Mouse (Mus musculus) spleen, postnatal 10 days (tissue): ENCODE data around the gene Ankrd36.

Experiments used
- DNase-seq, 2 experiments: peaks; one replicate each; pipeline ENCODE4 v3.0.0; 2021 to 2022; ENCODE audit warnings: low spot score in 2 of 2

The Ankrd36 gene

DNA sequence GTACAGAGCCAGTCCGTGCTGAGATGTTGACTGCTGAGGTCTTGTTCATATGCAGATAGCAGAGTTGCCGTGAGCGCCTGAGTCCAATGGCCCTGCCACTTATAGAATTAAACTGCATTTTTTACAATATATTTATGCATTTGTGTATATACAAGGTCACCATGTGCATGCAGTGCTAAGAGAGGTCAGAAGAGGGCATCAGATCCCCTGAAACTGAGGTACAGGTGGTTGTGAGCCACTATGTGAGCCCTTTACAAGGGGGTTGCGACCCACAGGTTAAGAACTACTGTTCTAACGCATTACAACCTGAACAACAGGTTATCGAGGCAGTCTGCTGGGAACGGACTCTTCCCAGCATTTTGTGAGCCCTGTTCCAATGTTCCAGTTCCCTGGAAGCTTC lies 80.8 kb downstream of the Ankrd36 start:
- peak in 1 of 2 experiments; percentile 40 for DNase-seq

DNA sequence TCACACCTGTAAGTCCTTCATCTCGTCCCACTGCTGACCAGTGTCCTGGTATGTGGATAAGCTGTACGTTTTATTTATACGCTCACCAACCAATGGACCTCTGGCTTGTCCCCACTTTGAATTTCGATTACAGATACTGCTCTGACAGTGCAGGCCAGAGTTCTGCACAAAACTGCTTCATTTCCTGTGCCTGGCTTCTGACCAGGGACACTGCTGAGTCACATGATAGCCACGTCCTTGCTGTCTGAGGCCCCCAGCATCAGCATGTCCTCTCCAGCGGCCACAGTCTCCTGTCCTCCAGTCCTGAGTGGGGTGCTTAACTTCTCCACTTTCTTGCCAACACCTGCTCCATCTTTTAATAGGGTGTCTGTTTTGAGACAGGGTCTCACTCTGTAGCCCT lies 113.1 kb downstream of the Ankrd36 start:
- DNase-seq: no peak

DNA sequence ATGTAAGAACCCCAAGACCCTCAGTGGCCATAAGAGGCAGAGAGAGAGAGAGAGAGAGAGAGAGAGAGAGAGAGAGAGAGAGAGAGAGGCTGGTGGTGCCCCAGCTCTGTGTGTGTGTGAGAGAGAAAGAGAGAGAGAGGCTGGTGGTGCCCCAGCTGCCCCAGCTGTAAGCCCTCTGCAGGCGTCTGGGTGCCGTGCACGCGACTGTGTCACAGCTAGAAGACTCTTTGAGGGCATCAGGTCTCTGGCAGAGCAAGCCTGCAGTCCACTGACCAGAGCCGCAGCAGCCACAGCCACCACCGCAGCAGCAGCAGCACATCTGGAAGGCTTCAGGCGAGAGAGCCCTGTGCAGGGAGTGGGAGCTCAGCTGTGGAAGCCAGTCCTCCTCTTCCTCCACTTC lies 114.8 kb downstream of the Ankrd36 start:
- no peak for DNase-seq

DNA sequence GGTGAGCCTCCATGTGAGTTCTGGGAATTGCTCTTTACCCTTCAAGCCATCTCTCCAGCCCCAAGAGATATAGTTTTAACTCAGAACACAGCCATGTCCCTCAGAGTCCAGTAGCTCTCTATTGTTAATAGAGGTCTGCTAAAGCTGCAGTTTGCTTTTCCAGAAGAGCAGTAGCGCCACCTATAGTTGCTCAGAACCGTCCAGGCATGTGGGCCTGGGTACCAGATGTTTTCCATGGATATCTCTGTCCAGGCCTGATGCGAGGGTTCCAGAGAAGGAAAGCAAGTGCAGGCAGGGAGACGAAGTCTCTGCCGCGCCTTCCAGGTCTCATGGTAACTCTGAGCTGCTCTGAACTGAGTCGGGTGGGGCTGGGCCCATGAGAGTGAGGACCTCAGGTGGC lies 122.3 kb downstream of the Ankrd36 start:
- peak in 1 of 2 experiments; percentile 43 for DNase-seq

DNA sequence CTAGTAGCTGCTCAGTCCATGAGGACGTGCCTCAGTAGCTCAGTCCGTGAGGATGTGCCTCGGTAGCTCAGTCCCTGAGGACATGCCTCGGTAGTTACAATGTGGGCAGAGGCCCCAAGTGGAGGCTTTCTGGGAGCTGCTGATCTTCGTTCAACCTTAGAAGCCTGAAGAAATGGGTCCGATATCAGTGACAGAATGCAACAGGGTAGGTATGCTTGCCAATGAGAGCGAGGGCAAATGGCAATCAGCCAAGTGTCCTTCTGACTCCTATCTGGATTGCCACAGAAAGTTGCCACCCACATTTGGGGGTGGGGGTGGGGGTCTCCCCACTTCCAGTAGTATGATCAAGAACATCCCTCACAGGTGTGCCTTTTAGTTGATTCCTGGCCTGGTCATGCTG lies 131.3 kb downstream of the Ankrd36 start:
- no peak for DNase-seq

DNA sequence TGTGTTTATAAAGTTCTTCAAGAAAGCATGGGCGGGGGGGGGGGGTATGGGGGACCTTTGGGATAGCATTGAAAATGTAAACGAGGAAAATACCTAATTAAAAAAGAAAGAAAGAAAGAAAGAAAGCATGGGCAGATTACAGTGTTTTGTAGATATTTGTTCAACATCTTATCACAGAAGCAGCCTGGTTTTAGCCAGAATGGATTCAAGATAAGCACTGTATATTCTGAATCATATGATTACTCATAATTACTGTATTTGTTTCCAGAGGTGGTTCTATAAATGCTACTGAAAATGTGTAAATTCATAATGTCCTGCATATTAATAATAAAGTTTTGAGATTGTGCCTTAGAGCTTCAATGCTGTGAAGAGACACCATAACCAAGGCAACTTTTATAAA lies 131.8 kb downstream of the Ankrd36 start:
- no peak for DNase-seq

DNA sequence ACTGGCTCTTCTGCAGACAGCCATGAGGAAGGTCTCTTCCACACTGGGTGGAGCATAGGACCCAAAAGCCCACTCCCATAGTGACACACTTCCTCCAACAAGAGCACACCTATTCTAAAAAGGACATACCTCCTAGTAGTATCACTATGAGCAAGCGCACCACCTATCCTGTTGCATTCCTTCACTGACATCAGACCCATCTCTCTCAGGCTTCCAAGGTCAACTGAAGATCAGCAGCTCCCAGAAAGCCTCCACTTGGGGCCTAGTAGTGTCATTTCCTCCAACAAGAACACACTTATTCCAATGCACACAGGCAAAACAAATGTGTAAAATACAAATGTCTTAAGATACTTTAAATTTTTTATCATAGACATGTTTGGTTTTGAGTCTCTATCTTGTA lies 132.3 kb downstream of the Ankrd36 start:
- no peak for DNase-seq

DNA sequence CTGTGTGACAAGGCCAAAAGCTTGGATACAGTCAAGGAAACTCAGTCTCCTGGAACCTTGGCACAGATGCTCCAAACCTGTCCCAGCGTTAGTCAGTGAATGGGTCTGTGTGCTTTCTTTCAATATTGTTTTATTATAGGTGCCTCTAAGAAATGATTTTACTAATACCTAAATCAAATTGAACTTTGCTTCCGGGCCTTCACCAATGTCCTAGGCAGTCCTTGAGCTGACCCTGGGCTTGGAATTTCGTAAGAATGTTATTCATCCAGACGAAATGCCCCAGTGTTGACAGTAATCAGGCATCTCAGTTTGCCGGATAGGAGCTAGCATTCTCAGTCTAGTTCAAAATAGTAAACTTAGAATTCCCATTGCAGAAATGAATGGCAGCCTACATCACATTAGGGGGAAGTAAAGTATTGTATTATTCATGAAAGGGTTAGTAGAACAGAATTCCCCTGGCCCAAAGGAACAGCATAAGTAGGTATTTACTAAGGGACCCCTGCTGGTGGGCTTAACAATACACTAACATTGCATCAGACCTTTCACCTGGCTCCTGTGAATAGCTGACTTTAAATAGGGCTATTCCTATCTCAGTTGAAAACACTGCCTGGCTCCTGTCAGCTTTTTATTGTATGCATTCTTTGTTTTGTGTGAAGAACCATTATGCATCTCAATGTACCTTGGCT lies 132.9 kb downstream of the Ankrd36 start:
- DNase-seq: no peak

DNA sequence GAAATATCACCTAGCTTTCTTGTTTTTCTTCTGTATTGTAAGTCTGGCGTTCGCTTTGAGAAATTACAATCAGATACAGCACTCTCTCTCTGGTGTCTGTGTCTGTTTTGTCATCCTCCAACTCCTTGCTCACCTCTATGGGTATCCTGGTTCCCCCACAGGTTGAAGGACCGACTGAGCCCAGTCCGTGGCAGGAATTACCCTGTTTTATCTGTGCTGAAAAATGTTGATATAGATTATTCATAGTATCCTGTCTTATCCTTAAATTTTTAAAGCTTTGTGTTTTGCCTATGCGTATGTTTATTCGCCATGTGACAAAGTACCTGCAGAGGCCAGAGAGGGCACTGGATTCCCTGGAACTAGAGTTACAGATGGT lies 133.5 kb downstream of the Ankrd36 start:
- no peak for DNase-seq

DNA sequence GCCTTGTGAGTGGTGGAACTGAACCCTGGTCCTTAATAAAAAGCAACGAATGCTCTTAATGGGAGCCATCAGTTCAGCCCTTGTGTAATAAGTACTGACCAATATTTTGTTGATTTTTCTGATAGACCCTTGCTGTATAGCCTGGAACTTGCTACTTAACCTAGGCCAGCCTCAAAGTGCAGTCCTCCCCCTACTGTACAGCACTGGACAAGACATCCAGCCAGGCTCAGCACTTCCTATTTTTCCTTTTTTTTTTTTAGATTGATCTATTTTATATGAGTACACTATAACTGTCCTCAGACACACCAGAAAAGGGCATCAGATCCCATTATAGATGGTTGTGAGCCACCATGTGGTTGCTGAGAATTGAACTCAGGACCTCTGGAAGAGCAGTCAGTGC lies 133.9 kb downstream of the Ankrd36 start:
- DNase-seq: no peak

DNA sequence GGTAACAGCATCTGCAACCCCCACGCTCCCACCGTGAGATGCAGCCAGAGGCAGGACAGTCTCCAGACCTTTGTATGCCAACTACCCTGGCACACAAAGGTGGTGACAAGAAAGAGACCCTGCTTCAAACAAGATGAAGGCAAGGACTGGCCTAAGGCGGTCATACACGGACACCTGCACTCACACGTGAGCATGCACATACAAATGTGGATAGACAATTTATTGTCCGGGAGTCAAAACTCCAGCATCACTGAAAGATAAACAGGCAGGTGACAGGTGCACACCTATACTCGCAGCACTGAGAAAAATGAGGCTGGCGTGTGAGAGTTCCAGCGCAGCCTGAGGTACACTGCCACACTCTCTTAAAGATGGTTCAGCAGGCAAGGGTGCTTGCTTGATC lies 136.5 kb downstream of the Ankrd36 start:
- no peak for DNase-seq

DNA sequence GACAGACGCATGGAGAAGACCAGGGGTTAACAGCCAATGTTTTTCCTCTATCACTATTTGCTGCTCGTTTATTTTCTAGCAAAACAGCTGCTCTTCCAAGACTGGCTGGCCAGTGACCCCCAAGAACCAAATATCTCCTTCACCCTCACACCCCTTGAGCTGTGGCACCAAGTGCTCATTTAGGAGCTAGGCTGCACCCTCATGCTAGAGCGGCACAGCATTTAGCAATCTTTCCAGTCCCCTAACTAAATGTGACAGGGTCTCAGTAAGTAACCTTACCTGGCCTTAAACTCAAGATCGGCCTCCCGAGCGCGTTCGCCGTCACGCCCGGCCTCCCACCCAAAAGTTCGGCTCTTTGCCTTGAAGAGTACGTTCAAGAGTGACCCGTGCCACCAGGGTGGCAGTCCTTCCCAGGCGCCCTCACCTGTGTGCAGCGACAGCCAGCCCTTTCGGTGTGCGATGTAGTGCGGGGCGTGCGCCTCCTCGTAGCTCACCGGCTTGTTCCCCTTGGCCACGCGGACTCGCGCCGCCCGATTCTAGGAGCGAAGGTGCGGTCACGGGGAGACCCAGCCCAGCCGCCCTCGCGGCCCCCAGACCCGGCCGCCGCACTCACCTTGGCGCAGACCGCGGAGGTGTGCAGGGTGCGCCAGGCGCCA lies 137.5 kb downstream of the Ankrd36 start:
- peak; percentile 62 to 76 for DNase-seq

DNA sequence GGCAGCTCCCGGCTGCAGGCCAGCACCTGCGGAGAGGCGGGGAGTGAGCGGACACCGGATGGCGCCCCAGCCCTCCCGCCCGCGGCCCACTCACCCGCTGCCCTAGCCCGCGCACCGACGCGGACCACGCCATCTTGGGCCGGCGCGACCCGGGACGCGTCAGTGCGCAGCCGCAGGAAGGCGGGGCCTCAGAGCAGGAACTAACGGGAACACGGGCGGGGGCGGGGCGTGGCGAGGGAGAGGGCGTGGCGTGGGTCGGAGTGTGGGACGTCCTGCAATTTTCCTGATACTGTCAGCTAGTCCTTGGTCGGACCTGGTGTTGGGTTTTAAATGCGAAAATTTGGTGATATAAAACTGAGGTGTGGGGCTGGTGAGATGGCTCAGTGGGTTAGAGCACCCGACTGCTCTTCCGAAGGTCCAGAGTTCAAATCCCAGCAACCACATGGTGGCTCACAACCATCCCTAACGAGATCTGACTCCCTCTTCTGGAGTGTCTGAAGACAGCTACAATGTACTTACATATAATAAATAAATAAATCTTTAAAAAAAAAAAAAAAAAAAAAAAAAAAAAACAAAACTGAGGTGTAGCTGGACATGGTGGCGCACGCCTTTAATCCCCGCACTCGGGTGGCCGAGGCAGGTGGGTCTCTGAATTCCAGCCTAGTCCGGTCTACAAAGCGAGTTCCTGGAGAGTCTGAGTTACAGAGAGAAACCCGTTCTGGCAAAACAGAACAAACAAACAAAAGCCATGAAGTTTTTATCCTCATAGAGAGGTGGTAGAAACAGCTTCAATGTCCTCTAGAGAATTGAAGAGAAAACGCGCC lies 138.3 kb downstream of the Ankrd36 start:
- peak; percentile 88 to 97 for DNase-seq

DNA sequence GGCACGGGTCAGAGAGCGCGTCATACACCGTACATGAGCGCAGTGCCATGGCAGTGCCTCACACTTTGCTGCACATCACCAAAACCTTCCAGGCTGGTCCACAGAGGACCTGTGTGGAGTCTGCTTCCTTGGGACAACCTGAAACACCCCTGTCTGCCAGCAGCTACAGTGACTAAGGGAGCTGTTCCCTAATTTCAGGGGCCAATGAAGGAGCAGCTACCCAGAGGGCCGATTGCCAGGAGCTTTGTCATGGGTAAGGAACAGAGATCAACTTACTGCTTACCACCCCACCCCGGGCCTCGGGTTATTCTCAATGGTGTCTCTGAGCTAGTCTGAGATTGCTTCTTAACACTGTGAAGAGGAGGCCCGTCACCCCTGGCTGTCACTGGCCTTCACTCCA lies 145.7 kb downstream of the Ankrd36 start:
- no peak for DNase-seq

DNA sequence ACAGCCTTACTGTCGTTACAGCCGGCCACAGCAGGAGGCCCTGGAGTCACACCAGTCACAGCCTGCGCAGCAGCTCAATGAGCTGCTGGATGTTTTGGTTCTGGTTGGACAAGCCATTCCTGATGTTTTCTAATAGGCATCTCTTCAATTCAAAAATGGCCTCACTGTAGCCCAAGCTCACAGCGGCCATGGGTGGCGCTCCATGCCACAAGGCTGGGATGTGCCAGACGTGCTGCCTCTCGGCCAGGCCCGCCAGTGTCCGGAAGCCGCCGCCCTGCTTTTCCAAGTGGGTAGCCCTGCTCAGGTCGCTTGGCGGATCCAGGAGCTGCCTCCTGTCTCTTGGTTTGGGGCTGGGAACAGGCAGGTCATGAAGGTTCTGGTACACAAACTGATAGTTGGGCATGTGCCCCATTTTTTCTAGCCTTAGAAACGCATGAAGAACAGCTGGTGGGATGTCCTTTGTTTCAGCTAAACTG lies 146.2 kb downstream of the Ankrd36 start, which contains the start of gene Mrps24:
Gene Mrps24, minus strand, starts transcription at position 51 of the 476 bp plus-strand sequence.
- DNase-seq: peak in 1 of 2 experiments; percentile 16

DNA sequence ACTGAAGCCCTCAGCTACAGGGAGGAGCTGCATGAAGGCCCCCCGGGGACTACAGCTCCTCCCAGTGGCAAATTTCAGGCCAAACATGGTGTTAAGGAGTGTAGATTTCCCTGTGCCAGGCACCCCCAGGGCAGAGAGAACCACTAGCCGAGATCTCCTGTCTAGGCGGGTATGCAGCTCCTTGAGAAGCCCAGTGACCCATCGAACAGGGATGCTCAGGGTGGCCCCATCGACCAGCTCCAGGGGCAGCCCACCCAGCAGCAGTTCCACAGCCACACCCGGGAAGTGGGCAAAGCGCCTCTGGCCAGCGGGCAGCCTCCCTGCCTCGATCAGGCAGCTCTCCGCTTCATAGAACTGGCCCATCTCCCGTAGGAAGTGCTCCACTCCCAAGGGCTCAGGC lies 146.8 kb downstream of the Ankrd36 start:
- peak in 1 of 2 experiments; percentile 13 for DNase-seq

DNA sequence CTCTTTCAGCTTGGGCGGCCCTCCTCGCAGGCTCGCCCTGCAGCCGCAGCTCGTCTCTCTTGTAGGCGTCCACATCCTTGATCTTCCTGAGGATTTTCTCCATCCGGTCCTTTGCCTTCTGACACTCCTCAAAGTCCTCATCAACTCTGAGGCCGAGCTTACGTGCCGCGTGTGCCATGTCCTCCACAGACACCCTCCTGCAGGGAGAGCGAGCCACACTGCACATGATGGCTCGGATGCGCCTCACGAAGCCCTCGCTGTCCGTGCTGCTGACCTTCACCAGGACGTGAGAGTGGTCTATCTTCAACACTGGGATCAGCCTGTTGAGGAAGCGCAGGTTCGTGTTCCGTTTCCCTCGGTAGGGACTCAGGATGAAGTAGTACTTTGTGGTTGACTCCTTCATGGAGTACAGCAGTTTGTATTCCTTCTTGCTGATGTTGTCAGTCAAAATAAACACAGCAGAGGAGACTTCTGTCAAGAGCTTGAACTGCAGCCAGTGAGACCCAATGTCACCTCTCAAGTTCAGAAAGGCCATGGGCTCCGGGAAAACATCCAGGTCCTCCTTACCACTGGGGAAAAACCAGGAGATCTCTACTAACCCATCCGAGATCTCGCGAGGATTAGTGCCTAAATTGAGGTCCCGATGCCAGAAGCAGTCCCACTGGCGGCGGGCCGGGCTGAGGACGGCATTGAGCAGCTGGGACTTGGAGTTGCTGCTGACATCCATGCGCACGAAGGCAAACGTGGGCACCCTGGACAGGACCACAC lies 147.6 kb downstream of the Ankrd36 start:
- DNase-seq: peak in 1 of 2 experiments; percentile 15

DNA sequence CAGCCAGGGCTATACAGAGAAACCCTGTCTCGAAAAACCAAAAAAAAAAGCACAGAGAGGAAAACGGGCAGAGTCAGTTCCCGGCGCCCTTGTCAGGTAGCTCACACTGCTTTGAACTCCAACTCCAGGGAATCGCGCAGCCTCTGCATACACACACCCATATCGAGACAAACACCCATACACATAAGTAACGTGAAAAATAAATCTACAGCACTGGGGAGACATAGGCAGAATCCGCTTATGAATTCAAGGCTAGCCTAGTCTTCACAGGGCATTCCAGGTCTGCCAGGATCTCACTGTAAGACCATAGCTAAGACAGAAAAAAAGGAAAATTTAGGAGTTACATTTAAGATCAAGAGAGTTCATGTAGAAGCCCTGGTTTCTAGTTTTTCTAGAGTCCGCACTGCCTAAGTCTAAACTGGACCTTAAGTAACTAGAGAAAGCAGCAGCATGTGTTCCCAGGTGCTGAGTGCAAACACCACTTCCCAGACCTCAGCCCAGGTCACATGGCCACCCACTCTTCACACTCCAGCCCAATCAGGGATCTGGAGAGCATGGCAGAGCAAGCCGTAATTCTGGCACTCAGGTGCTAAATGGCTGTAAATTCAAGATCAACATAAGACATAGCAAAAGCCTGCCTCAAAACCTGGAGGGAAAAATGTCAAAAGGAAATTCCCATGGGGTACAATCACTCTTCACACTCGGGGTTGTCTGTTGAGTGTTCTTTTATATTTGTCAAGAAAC lies 149.3 kb downstream of the Ankrd36 start:
- DNase-seq: no peak

DNA sequence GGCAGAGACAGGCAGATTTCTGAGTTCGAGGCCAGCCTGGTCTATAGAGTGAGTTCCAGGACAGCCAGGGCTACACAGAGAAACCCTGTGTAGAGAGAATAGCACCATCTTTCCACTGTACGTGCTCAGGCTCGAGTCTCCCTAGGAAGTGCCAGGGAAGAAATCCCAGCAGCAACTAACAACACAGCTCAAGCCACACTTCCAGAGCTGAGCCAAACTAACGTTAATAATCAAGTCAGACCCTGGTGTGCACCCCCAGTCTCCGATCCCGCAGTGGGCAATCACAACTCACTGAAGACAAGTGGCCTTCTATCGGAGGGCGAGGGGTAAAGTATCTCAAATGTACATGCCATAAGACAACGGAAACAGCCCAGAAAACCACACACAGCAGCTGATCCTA lies 160.1 kb downstream of the Ankrd36 start:
- DNase-seq: no peak

DNA sequence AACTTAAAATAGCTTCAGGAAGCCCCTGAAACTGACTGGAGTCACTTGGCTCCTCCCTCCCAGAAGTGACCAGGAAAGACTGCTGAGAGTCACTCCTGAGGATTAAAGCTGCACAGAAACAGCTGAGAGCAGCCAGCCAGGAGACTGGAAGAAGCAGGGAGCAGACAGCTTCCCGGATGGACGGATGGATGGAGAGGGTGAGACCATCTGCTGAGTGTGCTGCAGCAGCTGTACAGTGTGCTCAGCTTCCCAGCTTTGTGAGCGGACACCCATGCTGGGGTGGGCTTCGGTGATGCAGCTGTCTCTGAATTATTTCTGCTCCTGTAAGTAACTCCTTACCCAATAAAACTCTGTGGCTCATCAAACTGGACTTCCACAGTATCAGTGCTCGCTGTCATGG lies 162.9 kb downstream of the Ankrd36 start:
- DNase-seq: no peak

DNA sequence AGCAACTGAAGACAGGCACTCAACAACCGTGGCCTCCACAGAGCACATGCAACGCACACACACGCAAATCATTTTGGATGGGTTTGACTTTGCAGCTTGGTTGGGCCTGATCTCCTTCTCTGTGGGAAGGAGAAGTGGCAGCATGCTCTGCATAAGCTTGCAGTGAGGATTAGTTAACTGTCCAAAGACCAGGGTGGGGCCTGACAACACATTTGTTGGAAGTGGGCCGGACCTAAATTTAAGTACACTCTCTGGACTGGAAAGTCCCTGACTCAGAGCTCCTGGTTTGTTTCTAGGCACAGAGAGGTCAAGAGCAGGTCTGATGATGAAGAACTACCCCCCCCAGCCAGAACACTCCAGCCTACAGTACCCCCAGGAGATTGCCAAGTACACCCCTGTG lies 164.8 kb downstream of the Ankrd36 start:
- DNase-seq: no peak
